Mouse (Mus musculus) CH12.LX (cell line): ENCODE data around the gene Tspyl3.

Experiments
- CTCF ChIP-seq, 2 experiments: IDR thresholded peaks in 1 of 2; conservative IDR thresholded peaks in 1 of 2; 2 replicates each; pipeline ENCODE4 v1.5.1; 2011 to 2012; ENCODE audit warnings: low read depth in 2 of 2, low read length in 2 of 2, improper control_type of control experiment in 1 of 2, inconsistent platforms in 1 of 2, mild to moderate bottlenecking in 1 of 2, moderate library complexity in 1 of 2
- EP300 ChIP-seq: IDR thresholded peaks from 2 replicates; pipeline ENCODE4 v1.6.1; 2011; ENCODE audit warnings: low read length, improper control_type of control experiment
- HCFC1 ChIP-seq: IDR thresholded peaks from 2 replicates; pipeline ENCODE4 v1.6.1; 2012; ENCODE audit warnings: low read depth, mild to moderate bottlenecking, inconsistent platforms, low read length, improper control_type of control experiment
- MAFK ChIP-seq: IDR thresholded peaks from 2 replicates; pipeline ENCODE4 v1.6.1; 2011; ENCODE audit warnings: low read length, improper control_type of control experiment; ENCODE audit not compliant: insufficient replicate concordance
- POLR2A ChIP-seq: IDR thresholded peaks from 2 replicates; pipeline ENCODE4 v1.6.1; 2011; ENCODE audit warnings: low read depth, mild to moderate bottlenecking, improper control_type of control experiment, low read length
- RAD21 ChIP-seq: IDR thresholded peaks from 2 replicates; pipeline ENCODE4 v1.6.1; 2011; ENCODE audit warnings: low read depth, mild to moderate bottlenecking, low read length, improper control_type of control experiment, moderate library complexity
- USF1 ChIP-seq: IDR thresholded peaks from 2 replicates; pipeline ENCODE4 v1.6.1; 2014; ENCODE audit warnings: low read depth, mild to moderate bottlenecking, inconsistent platforms, low read length, improper control_type of control experiment
- USF2 ChIP-seq: conservative IDR thresholded peaks from 2 replicates; pipeline ENCODE4 v1.6.1; 2011; ENCODE audit warnings: low read depth, low read length, improper control_type of control experiment
- ZC3H11A ChIP-seq: IDR thresholded peaks from 2 replicates; pipeline ENCODE4 v1.6.1; 2012; ENCODE audit warnings: low read depth, mild to moderate bottlenecking, inconsistent platforms, low read length, improper control_type of control experiment

- no peak for TF ChIP-seq CTCF (conservative IDR thresholded peaks at IDR 0.05 in 1 of 2, IDR thresholded peaks at IDR 0.05 in 1 of 2; ENCODE audit: low read depth in 2 of 2, low read length in 2 of 2)
- TF ChIP-seq USF2: no peak
- no peak for TF ChIP-seq POLR2A
- no peak for TF ChIP-seq MAFK
- no peak for TF ChIP-seq HCFC1
- no peak for TF ChIP-seq EP300
- TF ChIP-seq USF1: no peak
- no peak for TF ChIP-seq ZC3H11A
- no peak for TF ChIP-seq RAD21
Measured at GRCm38 (mm10) chr2:153179961-153180360, 45.3 kb downstream of the Tspyl3 start.
